Mouse (Mus musculus) forelimb bud, embryonic 11.5 days (tissue): ENCODE results near the gene Peg3.
A peak's percentile ranks its signal among the peaks of the same experiment; 100 is the strongest.

Experiments used
- DNase-seq: peaks from one replicate; pipeline ENCODE4 v3.0.0-alpha.2; 2012; ENCODE audit warnings: low read depth, low spot score

Peg3 gene

DNA sequence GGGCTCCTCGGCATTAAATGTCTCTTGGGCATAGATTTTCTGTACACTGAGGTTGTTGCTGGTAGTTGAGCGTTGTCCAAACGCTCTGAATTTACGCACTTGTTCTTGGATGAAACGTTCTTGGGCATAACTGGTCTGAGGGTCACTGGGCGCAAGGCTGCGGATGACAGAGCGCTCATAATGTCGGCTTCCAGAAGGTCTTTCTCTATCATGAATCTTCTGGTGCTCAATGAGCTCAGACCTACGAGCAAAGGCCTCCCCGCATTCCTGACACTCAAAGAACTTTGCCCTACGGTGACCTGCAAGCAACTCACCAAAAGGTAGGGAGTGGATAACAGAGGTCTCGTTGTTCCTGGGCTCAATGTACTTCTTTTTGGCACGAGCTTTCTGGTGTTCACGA, 20.8 kb downstream of the Peg3 start:
- no peak for DNase-seq

DNA sequence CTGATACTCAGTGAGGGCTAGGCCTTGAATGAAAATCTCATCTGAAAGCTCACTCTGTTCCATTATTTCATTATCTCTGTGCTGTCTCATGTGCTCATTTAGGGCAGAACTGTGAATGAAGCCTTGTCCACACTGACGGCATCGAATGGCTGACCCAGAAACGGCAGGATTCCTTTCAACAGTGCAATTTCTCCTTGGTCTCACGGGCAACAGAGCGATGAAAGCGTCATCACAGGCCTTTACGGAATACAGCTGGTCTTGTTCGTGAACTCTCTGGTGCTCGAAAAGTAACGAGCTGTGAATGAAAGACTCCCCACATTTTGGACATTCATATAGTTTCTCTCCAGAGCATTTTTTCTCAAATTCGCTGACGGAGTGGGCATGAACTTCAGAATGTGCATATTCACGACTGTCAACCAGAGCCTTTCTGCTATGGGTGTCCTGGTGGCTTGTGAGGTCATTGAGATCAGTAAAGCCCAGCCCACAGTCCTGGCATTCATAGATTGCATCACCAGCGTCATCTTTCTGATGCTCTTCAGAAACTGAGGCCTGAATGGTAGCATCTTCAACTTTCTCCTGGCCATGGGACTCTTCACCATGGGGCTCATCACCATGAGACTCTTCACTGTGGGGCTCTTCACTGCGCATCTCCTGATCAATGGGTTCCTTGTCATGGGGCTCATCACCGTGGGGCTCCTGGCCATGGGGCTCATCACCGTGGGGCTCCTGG, 21.6 kb downstream of the Peg3 start:
- no peak for DNase-seq

DNA sequence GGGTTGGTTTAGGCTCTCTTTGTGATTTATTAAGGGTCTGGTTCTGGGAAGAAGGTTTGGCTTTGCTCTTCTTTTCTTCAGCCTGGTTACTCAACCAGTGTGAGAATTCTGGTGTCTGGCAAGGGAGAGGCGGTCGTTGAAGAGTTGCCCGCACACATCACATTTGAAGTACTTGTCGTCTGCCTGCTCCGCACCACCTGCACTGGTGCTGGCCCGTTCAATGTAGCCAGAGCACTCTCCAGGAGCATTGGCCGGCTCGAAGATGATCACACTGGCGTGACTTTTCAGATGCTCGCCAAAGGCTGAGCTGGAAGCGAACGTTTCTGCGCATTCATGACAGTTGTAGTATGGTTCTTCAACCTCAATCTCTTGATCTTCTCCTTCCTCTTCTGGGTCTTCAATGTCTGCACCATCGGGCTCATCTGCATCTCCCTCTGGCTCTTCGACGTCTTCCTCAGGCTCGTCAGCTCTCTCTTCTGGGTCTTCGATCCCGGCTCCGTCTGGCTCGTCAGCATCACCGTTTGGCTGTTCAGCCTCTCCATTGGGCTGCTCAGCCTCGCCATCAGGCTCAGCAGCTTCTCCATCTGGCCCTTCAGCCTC, 22.7 kb downstream of the Peg3 start:
- no peak for DNase-seq

DNA sequence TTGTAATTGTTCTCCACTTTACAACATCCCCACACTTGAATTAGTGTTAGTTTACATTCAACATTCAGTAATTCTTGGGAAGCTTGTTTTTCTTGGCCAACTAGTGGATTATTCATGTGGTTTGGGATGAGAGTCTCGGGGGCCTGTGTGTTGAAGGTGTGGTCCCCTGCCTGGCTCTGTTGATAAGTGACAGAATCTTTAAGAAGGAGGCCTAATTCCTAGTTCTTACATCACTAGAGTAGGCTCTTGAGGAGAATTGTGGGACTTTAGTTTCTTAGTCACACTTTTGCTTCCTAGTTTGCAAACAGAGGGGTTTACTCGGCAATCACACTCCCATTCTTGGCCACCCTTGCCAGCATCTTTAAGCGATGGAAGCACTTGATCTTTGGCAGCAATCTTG, 31.0 kb downstream of the Peg3 start:
- DNase-seq, result no peak

DNA sequence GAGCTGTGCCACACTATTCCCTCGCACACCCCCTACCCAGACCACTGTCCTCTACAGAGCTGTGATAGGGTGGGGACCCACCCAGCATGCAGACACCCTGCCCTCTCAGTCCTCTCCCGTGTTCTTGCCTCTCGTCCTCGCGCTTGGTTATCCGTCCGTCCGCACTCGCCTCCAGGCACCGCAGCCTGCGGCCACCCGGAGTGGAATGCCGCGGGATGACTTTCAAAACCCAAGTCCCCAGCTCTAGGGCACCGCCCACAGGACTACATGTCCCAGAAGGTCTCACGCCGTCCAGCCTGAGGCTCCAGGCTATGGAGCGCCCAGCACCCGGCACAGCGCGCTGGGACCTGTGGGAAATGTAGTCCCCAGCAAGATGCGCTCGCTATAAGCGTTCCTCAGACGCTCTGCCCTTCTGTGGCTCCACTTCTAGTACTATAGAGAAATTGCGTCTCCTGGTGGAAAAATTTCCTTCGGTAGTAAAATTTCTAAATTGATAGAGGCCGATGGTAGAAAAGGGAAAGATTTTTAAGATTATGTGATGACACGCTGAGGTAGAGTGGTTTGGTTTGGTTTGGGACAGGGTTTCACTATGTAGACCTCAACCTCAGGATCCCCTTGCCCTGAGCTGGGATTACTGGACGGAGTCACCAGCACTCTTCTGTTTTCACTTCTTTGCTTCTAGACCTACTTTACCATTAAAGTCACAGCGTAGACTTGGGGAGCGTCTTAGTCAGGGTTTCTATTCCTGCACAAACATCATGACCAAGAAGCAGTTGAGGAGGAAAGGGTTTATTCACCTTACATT, 33.8 kb downstream of the Peg3 start, which contains the start of gene Zim1:
TSS of gene Zim1 (minus strand) at position 210 of the 805 bp plus-strand sequence.
- DNase-seq, result peak; percentile 93

DNA sequence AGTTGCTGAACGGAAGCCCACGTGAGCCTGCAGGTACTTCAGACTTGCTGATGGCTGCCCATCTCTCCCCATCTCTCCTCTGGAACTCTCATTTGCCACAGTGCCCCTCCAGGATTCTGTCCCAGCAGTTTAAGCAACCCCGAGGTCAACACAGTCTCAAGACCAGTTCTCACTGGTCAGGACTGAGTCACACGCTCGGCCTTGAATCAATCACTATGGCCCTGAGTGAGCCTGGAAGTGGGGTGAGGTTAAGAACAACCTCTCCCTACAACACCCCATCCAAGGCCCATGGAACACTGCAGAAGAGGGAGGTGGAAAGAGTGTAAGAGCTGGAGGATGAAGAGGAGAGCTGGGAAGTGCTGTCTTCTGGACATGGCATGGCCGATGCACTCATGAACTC, 44.7 kb downstream of the Peg3 start:
- no peak for DNase-seq

DNA sequence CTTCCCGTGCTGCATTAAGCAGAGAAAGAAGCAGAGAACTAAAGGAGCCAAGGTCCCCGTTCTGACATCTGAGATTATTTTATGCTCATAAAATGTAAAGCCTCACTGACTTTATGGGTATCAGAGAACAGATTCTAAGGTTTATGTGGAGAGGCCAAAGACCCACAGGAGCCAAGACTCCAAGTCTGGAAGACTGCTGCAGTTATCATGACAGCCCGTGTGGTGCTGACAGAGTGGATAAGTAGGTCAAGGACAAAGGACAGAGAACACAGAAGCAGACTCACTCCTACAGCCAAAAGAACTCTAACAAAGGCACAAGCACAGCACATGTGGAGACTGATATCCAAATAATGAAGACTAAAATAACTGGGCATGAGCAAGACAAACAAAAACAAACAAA, 63.5 kb downstream of the Peg3 start:
- DNase-seq, result no peak

DNA sequence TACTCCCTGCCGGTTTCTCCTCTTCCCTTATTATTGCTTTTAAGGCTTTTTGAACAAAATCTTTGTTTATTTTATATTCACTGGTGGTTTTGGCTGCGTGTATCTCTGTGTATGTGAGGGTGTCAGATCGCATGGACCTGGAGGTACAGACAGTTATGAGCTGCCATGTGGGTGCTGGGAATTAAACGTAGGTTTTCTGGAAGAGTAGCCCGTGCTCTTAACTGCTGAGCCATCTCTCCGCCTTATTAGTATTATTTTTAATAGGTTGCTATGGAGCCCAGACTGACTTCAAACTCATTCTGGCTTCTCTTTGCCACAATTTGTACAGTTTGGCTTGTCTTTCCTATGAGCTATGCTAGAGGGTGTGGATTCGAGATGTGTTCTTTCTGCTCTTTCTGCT, 66.8 kb downstream of the Peg3 start:
- no peak for DNase-seq

DNA sequence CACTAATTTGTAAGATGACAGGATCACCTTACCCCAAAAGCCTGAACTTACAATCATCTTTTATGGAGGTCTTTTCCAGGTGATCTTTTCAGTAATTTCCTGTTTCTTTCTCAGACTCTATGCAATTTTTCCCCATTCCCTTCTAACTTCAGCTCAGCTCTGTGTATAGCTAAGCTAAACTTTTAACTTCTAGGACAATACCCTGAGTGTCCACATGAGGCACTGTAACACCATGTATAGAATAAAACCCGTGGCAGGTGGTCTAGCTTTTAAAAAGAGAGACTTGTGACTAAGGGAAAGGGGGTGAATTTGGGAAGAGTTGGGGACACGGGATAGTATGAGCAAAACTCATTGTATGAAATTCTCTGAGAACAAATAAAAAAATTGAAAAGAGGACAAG, 70.6 kb downstream of the Peg3 start:
- DNase-seq, result peak; percentile 62

DNA sequence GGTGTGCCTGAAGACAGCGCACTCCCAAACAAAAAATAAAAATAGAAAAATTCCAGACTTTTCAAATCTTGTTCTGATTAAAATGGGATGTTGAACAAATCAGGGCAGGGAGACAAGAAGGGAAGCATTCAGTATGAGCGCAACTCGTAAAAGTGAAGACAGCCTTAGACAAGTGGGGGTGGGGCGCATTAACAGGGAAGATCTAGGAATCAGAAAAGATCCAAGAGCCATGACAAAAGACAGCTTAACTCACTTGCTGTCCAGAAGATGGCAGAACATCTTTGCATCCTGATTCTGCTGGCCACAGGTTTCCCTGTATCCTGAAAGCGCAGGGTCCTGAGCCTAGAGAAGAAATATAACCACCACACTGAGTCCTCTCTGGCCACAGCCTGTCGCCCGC, 71.6 kb downstream of the Peg3 start:
- DNase-seq, result no peak
